Mouse (Mus musculus): Measurements from ENCODE around the gene Klf15.
A peak's percentile ranks its signal among the peaks of the same experiment; 100 is the strongest.

Klf15 gene

DNA sequence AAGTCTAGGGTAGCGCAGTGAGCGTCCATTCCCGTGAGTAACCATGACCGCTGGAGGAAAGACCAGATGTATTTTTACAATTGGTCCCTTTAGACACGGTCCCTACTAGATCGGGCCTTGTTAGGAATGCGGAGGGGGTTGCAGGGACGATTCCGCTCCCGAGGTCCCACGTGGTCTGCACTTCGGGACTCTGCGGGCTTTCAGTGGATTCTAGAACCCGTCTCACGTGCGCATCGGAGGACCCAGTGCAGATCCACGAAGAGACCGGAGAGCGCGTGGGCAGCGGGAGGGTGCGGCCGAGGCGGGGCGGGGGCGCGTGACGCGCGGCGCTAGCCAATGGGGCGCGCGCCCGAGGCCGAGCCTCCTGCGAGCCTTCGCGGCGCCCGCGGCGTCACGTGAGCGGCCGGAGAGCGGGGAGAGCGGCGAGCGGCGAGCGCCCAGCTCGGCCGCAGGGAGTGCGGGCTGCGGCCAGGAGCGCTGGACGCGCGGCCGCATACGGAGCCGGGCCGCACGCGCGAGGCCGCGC lies at the start of gene Klf15:
Gene Klf15, plus strand, starts transcription at position 396 of the 526 bp plus-strand sequence.
- peak; percentile 62 for ATAC-seq (ENCODE audit: low TSS enrichment)

DNA sequence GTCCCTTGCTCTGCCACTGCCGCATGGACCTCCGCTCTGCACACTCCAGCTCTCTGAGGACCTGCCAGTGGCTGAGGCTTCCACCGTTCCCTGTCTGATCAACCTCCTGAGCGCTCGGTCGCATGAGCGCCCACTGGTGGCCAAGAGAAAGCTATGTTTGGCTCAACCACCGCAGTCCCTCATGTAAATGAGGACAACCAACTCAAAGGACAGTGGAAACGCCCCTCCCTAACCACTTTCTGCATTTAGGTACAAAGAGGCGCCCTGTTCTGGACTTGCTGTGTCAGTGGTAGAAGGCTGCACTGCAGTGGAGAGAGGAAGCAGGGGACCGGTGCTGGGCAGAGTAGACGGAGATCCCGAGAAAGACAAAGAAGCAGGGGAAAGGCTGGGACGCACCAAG lies 39.8 kb upstream of the Klf15 start:
- ATAC-seq (ENCODE audit: low TSS enrichment) = peak; percentile 96

DNA sequence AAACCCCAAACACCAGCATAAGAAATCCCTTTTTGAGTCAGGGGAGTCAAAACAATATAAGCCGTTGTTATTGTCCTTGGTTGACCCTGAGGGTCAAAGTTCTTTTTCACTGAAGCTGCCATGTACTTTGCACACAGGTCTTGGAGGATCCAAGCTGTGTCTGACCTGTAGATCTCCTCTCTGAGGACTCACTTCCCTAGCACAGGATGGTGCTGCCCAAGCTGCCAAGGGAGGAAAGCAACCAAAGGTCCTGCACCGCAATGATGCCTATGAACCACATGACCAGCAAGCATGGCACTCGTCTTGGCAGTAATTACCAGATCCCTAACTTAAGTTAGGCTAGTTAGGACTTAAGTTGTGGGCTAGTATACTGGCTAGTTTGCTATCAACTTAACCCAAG lies 37.0 kb upstream of the Klf15 start:
- no peak for ATAC-seq (ENCODE audit: low TSS enrichment)

DNA sequence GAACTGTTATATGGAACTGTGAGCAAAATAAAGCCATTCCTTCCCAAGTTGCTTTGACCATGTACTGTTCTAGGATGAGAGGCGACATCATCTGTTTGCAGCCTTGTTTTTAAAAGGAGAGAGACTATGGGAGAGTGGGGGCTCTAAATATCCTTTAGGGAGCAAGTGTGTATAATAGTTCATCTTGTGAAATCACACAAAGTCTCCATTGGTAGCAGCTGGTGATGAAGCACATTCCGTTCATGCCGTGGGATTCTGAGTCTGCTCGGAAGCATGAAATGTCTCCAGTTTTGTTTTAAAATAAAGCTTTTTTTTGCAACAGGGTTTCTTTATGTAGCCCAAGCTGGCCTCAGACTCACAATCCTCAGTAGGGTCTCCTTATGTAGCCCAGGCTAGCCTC lies 36.4 kb upstream of the Klf15 start:
- ATAC-seq (ENCODE audit: low TSS enrichment) = no peak

DNA sequence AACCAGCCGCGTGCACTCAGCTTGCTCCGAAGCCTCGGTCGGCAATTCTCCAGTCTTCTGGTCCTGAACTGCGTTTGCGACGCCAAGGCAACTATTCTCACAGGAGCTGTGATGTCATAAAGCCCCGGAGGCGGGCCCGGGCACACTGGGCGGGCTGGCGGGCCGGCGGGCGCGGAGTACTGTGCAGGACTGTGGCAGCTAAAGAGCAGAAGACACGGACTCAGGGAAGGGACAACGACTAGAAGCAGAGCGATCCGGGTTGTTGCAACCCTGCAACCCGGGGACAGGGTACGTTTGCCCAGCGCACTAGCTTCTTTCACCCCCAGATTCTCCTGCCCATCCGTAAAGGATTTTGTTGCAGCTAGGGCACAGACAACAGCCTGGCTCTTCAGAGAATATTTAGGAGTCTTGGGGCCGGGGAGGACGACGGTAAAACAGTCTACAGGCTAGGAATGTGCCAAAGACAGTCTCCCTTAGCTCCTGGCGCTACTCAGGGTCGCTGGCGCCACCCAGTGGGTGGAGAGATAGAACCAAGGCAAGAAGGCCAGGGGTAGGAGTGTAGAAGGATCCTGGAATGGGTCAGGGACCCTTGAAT lies 33.9 kb upstream of the Klf15 start, which contains the start of gene Cfap100:
Gene Cfap100, minus strand, starts transcription at position 418 of the 595 bp plus-strand sequence.
- ATAC-seq (ENCODE audit: low TSS enrichment) = peak; percentile 48

DNA sequence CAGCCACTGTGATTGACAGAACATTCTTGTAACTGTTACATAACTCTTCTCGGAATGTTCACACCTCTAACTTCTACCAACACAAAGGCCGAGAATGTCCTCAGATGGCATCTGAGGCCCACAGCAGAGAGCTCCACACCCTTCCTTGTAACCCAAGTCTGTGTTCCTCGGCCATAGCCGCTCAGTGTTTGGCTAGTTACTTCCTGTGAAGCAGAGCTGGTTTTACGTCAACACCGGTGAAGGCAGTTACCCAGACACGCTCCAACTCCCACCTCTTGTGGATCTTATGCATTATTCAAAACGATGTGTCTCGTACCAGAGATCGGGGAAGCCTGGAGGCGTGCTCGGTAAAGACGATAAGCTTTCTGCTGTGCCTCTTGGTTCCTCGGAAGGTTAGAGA lies 32.5 kb upstream of the Klf15 start:
- peak; percentile 78 for ATAC-seq (ENCODE audit: low TSS enrichment)

DNA sequence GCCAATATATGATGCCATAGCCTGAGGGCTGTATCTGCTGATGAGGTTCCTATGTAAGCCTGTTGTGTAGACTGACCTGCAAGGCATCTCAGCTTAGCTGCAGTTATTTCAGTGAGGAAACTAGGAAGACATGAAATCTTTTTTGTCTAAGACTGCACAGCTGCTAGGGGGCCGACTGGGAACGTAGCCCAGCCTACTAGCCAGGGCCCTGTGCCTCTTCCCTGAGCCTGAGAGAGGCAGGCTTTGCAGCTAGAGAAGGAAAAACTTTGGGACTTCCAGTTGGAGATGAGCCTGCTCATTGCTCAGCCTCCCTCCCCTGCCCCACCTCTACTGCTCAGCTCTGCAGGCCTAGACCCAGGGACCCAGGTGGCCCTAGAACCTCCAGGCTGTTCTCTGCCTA lies 30.9 kb upstream of the Klf15 start:
- ATAC-seq (ENCODE audit: low TSS enrichment) = peak; percentile 51

DNA sequence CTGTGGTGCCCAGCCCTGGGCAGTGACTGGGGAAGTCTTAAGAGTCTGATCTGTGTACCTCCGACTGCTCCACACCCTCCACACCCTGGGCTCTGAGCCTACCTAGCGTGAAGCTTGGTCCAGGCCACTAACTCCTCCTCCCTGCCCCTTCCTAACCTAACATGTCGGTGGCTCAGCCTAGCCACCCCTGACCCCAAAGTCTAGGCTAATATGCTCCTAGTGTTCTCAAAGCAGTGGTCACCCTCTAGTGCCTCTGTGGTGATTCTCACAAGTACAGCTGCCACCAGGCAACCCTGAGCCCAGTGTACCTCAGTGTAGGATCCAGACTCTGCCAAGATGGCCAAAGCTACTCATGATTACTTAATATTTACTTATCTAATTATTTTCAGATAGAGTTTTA lies 27.7 kb upstream of the Klf15 start:
- no peak for ATAC-seq (ENCODE audit: low TSS enrichment)

DNA sequence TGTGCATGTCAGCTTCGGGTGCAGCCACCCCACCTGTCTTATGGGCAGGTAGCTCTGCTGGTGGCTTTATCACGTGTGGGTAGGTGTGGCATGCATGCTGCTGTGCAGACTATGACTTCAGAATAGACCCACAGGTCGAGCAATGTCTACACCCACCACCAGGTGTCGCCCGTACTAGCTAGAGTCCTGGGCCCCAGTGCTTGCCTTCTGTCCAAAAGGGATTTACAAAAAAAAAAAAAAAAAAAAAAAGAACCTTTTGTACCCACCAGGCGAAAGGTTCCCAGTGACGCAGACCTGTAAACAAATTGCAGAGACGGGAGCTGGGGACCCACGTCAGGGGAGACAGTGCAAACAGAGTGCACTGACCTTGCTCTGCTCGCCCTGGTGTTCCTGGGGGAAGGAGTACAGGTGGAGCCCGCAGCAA lies 27.2 kb upstream of the Klf15 start:
- ATAC-seq (ENCODE audit: low TSS enrichment) = peak; percentile 68

DNA sequence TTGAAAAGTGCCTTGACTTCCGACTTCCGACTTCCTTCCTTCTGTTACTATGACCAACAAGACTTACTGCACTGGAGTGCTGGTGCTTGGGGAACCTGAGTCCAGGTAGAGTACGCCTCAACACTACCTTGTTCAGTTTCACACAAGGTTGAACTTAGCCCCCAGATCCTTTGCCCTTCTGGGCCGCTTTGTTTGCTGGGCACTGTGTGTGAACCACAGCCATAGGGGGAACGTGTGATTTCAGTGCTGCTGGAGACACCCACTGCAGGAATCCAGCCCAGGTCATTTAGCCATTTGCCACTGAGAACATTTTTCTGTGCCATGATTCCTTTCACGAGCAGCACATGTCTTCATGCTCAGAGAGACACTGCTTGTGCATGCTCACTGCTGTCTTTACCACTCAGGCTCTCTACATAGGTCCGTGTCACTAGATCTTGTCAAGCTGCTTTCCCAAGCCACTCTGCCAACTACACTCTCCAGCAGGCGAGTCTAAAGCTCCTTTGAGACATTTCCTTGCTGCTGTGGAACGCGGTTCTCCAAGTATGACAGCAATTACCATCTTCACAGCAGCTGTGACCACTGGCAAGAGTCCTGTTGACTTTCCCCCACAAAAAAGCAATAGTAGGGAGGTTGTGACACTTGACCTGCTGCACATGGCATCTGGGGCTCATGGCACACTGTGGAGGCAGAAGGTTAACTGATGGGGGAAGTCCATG lies 26.0 kb upstream of the Klf15 start:
- no peak for ATAC-seq (ENCODE audit: low TSS enrichment)

DNA sequence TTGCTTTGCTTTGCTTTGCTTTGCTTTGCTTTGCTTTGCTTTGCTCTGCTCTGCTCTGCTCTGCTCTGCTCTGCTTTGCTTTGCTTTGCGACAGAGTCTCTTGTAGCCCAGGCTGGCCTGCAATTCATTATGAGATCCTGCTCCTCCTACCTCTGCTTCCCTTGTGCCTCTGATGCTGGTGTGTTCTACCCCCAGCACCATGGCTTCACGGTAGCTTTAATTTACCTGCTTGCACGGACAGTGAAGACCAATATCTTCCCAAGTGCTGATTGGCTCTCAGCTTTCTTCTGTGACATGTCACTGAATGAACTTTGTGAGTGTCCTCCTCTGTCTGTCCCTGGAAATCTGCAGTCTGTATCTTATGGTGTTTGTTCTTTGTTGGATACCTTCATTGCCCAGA lies 25.3 kb upstream of the Klf15 start:
- no peak for ATAC-seq (ENCODE audit: low TSS enrichment)

DNA sequence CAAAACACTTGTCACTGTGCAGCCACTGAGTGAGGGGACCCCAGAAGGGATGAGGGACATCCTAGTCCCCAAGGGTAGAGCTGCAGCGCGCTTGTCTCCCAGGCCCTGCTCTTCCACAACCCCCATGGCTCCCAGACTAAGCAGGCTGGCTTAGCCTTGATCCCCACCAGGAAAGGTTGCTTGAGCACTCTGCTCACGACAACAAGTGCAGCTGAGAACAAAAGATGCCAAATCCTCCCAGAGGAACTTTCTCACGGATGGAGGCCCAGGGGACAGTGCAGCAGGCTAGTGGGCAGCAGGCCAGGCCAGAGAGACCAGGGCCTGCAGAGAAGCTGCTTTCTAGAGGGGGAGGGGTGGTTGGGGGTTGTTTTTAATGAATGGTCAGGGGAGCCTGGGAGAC lies 15.5 kb upstream of the Klf15 start:
- ATAC-seq (ENCODE audit: low TSS enrichment) = no peak

DNA sequence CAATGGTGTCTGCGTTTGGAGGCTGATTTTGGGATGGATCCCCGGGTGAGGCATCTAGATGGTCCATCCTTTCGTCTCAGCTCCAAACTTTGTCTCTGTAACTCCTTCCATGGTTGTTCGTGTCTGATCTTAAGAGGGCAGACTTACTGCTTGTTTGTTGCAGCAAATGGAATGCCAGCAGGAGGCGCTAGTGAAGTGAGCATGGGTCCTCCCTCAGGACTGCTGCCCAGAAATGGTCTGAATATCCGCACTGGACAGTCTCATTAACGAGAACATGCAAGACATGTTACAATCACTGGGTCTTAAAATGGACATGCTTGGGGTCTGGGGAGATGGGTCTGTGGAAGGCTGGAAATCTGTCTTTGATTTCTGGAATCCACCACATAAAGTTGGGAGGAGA lies 12.2 kb upstream of the Klf15 start:
- ATAC-seq (ENCODE audit: low TSS enrichment) = peak; percentile 81

DNA sequence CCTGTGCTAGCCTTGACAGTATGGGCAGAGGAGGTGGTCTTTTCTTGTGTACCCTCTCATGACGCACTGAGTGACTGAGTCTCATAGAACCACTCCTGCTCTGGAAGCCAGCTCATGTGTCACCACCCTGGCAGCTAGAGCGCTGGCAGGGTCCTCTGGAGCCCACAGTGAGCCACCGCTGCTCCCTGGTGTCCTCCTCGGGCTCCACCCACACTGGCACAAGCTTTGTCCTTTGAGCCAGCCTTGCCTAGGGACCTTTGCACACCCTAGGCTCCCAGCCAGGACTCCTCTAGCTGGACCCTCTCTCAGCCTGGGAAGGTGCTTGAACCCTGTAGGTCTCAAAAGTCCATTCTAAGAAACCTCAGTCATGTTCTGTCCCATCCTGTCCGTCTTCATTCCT lies 11.7 kb upstream of the Klf15 start:
- ATAC-seq (ENCODE audit: low TSS enrichment) = peak; percentile 68; the same call in 1 of the 2 replicates

DNA sequence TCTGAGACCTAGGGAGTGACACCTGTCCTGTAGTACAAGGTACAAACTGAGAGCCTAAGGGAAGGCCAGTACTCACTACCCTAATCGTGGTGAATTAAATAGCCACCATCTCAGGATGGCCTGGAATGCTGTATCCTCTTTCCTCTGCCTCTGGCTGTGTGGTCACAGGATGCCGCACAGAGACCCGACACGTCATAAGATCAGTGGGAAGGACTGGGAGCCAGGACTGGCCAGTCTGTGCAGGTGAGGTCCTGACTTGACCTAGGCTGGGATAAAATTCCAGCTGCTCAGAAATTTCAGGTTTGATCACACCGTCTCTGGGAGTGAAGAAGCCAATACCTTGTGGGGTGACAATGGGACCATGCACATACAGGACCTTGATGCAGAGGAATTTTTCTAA lies 10.9 kb upstream of the Klf15 start:
- no peak for ATAC-seq (ENCODE audit: low TSS enrichment)

DNA sequence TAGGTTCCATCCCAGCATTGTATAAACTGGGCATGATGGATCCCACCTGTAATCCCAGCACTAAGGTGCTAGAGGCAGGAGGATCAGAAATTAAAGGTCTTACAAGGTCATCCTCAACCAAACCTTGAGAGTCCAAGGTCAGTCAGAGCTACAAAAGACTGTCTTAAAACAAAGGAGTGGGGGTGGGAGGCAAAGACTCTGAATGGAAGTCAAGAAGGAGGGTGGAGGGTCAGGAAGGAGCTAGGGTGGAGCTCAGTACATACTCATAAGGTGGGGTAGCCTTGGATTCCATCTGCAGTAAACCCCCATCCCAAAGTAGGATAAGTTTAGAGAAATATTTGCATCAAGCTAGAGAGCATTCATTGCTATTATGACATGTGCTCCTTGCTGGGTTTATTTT lies 9.8 kb upstream of the Klf15 start:
- no peak for ATAC-seq (ENCODE audit: low TSS enrichment)

DNA sequence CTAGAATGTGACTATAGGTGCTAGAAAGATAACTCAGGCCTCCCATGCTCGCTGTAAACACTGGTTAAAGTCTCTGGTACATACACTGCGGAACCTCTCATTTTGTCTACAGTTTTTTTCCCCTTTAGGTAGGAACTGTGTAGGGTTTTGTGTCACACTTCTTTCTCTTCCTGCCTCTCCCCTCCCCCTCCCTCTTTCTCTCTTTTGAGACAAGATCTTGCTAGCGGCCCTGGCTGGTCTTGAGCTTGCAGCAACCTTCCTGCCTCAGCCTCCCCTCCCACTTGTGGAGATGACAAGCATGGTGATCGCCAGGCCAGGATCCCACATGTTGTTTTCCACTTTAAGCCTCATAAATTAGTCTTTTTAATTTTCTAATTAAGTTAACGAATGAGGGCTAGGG lies 8.6 kb upstream of the Klf15 start:
- no peak for ATAC-seq (ENCODE audit: low TSS enrichment)

DNA sequence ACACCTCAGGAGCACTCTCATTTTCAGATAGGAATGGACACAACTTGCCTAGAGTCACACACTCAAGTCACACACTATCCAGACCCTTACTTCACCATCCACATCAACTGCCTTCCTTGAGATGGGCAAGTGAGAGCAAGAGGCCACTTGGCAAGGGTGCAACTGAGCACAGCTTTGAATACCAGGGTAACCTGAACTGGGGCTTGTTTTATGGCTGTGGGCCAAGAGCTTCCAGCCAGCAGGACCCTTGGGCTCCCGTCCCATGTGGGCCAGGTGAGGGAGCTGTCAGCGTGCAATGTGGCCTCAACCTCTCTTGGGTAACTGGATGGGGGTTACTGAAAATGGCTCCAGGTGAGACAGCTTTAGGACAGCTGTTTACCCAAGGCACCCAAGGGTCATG lies 5.0 kb upstream of the Klf15 start:
- no peak for ATAC-seq (ENCODE audit: low TSS enrichment)

DNA sequence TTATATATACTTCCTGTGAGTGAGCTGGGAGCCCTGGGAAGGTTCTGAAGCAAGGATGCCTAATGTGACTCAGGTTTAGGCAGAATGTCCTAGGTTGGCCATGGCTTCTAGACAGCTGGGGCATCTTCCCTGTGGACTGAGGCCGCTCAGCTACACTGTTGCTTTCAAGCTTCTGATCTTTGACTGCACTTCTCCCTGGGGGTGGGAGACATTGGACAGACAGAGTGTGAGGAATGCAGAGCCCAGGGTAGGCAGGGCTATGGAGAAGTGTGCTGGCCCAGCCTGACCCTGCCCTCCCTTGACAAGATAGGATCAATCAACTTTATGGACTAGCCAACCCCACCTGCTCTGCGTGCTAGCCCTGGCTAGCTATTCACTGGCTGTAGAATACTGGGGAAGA lies 1.2 kb upstream of the Klf15 start:
- no peak for ATAC-seq (ENCODE audit: low TSS enrichment)

DNA sequence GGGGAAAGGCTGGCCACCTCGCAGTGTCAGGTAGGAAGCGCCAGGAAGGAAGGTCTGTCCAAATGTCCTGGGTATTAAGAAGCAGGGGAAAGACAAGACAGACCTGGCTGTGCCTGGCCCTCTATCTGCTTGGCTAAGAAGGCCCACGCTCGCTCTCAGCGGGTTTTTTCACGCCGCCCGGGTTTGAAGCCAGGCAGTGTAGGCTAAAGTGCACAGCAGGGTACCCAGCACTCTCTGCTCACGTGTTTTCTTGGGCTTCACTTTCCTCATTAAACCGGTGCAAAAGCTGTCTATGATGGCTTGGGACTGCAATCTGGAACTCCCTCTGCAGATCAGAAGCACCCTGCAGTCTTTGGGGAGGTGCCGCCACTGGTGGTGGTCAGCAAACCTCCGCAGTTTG lies 605 bp upstream of the Klf15 start:
- ATAC-seq (ENCODE audit: low TSS enrichment) = no peak

DNA sequence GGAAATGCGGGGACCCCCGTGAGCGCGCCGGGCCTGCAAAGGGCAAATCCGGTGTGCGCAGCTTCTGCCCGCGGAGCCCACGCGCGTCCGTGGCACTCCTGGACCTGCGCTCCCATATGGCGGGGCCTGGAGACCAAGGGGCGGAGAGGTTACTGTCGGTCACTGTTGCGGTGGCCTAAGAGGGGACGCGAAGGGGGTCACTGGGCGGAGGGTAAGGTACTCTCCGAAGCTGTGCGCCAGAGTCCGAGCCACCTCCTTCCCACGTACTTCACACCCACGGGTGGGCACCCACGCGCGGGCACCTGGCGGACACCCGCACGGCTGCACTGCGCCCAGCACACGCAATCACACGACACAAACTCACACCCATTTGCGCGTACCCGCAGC lies 458 bp downstream of the Klf15 start:
- ATAC-seq (ENCODE audit: low TSS enrichment) = peak; percentile 28; the same call in 1 of the 2 replicates

DNA sequence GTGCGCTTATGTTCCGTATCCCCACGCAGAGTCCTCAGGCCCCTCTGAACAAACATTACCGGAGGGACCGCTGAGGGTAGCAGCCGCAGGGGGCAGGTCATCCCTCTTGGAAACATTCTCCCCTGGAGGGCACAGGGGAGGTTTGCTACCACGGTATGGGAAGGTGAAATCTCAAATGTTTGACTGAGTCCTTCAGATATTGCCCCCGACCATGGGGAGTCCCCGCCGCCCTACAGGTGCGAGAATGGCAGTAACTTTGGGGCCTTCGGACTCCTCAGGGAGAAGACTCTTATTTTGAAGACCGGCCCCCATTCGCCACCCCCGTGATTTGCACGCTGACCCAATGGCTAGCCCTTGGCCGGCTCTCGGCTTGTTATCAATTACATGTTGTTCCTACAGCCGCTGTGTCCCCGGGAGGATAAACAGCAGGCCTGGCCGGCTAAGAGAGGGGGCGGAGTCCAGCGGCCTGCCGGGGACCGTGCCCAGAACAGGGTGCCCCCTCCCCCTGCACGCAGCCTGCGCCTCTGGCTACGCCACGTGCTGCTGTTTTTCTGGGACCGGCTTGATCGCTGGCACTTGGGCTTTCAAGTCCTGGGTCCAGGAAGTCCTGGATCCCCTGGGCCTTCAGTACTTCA lies 969 bp downstream of the Klf15 start:
- ATAC-seq (ENCODE audit: low TSS enrichment) = peak; percentile 47

DNA sequence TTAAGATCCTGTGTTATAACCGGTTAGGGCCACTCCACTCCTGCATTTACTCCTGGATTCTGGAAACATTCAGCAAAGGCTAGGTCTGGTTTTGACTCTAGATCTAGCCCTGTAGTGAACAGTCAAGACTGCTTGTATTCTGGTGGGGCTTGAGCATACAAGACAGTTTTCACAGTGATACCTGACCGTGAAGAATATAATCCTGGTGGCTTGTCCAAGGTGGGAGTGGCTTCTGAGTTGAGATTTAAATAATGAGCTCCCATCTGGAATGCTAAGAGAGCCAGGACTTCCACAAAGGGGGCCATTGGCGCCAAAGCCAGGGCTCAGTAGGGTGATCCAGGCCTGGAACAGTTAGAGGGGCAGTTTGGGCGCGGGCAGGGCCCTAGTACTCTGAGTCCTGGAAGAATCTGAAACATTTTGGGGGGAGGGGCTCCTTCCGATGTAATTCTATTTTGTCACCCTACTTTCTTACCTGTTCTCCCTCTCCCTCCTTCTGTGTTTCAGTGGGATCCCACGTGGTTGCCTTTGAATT lies 1.6 kb downstream of the Klf15 start:
- 0 out of 2 replicates have a peak, but pooled peaks have one; percentile 0 for ATAC-seq (ENCODE audit: low TSS enrichment)

Data from frontal cortex, adult (tissue).